Mouse (Mus musculus) ovary, postnatal 10 days (tissue): ENCODE measurements around the gene P3h3.
A peak's percentile ranks its signal among the peaks of the same experiment; 100 is the strongest.

Source experiments
- DNase-seq: peaks from one replicate; pipeline ENCODE4 v3.0.0; 2022; ENCODE audit warnings: low spot score

P3h3 gene

GRCm38 (mm10) chr6:124865766-124866362, 8.3 kb upstream of the P3h3 start:
- no peak for DNase-seq

DNA sequence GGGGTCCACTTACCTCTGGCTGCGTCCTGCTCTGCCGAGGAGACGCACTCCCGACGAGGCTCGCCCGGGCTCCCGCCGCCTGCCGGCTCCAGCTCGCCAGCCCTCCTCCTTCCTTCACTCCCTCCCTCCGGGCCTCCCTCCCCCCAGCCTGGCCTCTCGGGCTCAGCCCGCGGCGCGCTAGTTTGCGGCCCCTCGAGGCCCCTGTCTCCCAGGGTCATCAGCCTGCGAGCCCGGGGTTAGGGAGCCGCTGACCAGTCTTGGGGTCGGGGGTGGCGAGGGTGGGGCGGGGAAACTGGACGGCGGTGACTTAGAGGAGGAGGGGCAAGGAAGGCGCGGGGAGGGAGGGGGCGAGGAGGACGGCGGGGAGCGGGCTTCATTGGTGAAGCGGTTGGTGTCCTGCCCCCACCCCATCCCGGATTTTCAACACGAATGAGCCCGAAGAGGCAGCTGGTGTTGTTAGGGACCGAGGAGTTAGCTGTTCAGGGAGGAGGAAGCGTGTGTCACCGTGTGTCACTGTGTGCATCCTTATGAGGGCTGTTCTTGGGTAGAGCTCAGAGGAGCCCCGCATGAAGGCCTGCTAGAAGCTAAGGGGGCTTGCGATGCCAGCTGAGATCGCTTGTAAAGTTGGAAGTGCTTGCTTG, 6.2 kb upstream of the P3h3 start, which contains the start of gene Gpr162:
Gene Gpr162 (minus strand): TSS at position 326 of the 641 bp plus-strand sequence.
- peak; percentile 43 for DNase-seq

DNA sequence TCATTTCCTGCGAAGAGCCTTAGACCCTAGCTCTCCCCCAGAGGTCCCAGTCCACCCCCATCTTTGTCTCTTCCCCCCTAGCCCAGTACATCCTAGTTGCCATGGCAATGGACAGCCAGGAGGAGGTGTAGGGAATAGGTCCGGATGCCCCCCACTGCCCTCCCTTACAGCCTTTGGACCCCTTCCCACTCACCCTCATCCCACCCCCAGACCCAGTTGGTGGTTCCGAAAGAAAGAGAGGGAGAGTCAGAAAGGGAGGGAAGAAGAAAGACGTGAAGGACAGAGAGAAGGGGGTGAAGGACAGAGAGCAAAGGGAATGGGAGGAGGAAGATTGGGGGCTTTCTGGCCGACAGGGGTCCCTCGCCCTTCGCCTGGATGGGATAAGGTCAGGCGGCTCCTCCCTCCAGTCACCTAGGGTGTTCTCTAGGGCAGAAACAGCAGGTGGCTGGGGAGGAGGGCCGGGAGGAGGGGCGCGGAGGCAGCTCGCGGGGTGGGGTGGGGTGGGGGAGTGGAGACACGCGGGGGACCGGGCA, 5.6 kb upstream of the P3h3 start:
- no peak for DNase-seq

DNA sequence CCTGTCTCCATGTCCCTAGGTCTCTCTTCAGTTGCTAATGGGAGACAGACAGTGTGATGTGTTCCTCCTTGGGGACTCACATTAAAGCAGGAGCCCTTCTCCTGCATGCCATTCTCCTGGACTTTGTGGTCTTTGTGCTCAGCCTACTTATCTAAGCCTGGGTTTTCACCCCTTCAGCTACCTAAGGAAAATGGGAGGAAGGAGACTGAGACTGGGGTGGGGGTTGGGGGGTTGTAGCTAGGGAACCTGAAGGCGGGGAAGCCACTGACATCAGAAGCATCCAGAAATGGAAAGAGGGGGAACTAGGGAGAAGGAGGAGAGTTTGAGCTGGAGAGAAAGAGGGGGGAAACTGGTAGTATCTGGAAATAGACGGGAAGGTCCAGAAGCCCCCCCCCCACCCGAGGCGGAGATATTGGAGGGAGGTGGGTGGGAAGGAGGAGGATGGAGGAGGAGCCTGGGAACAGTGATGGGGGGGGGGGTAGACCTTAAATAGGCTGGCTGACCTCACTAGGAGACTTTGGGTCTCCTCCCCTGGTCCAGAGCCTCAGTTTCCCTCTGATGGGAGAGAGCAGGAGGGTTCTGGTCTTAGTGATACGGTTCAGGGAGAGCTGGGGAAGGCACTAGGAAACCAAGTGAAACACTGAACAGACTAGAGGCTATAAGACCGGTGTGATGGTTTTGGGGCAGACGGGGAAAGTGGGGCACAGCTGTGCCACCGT, 5.0 kb upstream of the P3h3 start:
- DNase-seq = no peak

- no peak for DNase-seq
These were observed 4.2 kb upstream of the P3h3 start for GRCm38 (mm10) chr6:124861802-124862201.

DNA sequence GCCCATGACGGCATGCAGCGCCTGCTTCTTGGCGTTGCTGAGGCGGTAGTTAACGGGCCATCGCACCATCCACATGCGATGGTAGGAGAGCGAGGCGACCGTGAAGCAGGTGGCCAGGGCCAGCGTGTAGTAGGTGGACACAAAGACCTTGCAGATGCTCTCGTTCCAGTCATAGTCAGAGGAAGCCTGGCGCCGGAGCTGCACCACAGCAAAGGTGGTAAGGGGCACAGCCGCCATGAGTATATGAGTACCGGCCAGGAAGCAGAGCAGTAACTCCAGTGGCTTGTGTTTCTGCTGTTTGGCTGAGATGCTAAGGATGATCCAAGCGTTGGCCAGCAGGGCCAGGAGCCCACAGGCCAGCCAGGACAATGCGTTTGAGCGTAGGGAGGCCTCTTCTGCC, 3.7 kb upstream of the P3h3 start:
- no peak for DNase-seq

- DNase-seq = no peak
These were observed 3.0 kb upstream of the P3h3 start for GRCm38 (mm10) chr6:124860511-124860910.

DNA sequence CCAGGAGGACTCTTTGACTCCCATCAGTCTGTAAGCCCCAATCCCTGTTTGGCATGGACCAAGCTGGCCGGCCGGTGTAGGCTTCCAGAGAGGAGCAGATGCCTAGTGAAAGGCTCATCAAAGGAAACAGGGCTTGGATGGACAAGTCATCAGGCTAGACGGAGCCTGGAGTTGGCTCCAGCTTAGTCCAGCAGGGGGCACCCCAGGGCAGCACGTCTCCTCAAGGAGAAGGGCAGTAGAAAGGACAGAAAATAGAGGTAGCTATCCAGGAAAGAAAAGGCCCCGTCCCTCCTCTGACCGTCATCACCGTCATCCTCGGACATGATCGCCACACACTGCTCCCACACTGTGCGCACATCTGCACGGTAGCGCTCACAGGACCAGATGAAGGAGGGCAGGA, 2.2 kb upstream of the P3h3 start:
- DNase-seq = peak; percentile 58

DNA sequence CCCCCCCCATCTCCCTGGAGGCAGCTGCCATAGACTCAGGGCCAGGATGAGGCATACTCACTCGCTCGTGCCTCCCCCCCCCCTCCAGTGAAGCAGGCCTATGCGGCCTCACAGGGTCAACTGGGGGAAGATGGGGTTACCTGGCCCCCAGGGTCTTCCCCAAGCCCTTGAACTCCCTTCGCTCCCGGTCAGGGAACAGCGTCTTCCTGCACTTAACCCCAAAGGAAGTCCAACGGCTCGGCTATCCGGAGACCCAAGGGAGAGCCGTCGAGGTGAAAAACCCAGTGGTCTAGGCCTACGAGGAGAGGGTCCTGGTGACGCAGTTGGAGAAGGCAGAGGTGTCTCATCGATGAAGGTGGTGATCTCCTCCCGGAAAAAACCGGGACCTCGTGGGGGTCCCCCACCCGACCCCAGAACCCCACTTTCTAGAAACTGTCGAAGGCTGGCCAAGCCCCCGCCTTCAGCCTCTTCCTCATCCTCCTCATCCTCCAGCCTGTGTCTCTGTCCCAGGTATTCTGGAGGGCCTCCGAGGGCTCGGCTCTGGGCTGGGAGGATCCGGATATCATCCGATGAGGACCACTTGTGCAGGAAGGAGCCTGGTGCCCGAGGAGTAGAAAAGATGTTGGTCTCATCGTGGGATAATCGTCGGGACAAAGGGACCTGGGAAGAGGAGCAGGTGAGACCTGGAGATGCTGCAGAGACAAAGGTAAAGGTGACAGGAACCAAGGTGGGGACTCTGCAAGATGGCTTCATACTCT, 1.2 kb upstream of the P3h3 start:
- DNase-seq = no peak

GRCm38 (mm10) chr6:124857840-124858530, 433 bp upstream of the P3h3 start:
- DNase-seq = no peak

- no peak for DNase-seq
These were observed 1.2 kb downstream of the P3h3 start for GRCm38 (mm10) chr6:124856321-124856720.

DNA sequence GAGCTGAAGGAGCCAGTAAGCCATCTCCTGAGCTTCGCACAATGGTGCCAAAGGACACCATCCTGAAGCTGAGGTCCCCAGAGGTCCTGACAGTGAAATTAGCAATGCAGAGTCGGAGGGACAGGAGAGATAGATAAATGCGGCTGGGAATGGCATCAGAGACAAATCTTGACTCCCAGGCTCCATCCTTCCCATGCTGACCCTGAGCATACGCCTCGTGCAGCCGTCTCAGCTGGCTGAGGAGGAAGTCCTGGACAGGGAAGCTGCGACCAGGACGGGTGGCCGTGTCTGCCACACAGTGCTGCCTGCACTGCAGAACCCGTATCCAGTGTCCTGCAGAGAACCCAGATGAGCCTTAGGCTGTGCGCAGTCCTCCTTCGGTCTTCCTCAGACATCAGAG, 2.9 kb downstream of the P3h3 start:
- no peak for DNase-seq

- DNase-seq = no peak
These were observed 7.0 kb downstream of the P3h3 start for GRCm38 (mm10) chr6:124850535-124850934.

GRCm38 (mm10) chr6:124847305-124847704, 10.2 kb downstream of the P3h3 start:
- peak; percentile 92 for DNase-seq

DNA sequence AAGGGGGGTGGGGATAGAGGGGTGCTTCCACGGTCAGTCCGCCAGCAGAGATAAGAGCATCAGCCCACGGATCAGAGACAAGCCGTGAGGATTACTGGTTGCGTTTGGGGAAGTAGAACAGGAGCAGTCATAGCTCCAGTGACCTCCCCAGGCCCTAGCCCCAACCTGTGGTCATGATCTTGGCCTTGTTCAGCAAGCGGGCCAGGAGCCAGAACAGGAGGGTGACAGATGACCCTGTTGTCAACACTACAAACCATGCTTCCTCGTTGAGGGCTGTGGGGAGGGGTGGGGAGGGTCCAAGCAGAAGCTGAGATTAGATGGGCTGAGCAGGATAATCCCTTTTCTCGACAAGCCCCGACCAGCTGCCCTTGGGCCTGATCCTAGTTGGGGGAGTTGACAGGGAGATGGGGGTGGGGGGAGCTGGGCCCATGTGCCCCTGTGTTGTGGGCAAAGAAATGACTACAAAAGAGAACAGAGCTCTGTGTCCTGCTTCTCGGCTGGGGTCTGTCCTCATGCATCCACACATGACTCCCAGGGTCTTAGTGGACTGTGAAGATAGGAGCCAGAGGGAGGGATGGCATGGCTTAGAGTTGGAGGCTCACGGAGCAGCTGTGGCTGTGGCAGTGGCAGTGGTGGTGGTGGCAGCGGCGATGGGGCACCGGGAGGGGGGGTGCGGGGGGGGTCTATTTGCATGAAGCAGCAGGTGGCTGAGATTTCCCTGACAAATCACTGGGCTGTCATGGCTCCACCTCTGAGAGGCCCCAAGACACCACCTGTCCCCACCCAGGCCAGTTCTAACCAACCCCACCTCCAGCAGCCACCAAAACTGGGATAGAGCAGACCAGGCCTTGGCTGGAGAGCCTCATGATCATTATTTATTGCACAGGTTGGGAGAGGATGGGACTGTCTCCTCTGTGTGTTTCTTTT, 17.0 kb downstream of the P3h3 start, which contains the start of gene Gnb3:
Gene Gnb3 (minus strand): TSS at position 35 of the 927 bp plus-strand sequence.
- no peak for DNase-seq

DNA sequence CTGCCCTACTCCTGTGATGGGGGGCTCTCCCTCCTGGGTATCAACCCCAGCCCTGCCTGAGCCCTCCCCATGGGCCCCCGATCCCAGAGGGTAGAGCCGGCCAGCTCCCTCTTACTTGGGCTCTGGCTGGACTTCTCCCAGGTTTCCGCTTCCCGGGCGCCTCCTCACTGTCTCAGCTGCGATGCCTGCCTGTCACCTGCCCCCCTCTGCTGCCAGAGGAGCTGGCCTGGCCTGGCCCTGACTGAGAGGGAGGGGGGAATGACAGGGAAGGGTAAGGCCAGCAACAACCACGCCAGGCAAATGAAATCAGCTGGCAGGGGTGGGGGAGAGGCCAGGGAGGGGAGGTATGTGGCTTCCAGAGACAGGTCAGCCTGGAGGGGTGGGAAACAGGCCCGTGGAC, 17.7 kb downstream of the P3h3 start:
- no peak for DNase-seq

DNA sequence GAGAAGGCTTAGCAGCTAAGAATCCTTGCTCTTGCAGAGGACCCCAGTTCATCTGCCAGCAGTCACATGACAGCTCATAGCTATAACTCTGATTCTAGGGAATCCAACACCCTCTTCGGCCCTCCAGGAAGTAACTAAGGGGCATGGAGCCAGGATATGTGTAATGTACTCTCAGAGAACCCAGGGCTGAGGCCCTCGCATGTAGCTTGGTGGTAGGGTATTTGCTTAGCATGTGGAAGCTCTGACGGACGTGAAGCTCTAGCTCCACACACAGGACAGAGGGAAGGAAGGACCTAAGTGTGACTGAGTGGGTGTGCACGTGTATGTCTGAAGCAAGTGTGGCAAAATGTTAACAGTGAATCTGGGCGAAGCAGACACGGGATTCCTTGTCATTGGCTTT, 21.1 kb downstream of the P3h3 start:
- no peak for DNase-seq

- no peak for DNase-seq
These were observed 22.0 kb downstream of the P3h3 start for GRCm38 (mm10) chr6:124835531-124835930.

- DNase-seq = no peak
These were observed 23.0 kb downstream of the P3h3 start for GRCm38 (mm10) chr6:124834512-124835081.

GRCm38 (mm10) chr6:124831649-124832048, 25.9 kb downstream of the P3h3 start:
- no peak for DNase-seq
